Mouse (Mus musculus): Measurements from ENCODE around the gene Rps26. TPM values are rescaled to one million over a fixed set of nuclear protein-coding genes. Genes with fewer than 3 reads are reported as not detected.

The Rps26 gene
- total RNA-seq (2023; ENCODE audit: inconsistent age), result 1,201 to 1,335 TPM (median 1,220 TPM) in 4 replicates

GRCm38 (mm10) chr10:128626311-128627310 lies at the start of gene Rps26:
Rps26 (minus strand) TSS chr10:128626747.

GRCm38 (mm10) chr10:128673763-128674468 lies 47.4 kb upstream of the Rps26 start, which contains the start of gene Suox:
Suox (minus strand) TSS chr10:128674073.

GRCm38 (mm10) chr10:128645111-128646011 lies 18.8 kb upstream of the Rps26 start, which contains the start of gene Ikzf4:
Ikzf4 (minus strand) TSS chr10:128645991.

DNA sequence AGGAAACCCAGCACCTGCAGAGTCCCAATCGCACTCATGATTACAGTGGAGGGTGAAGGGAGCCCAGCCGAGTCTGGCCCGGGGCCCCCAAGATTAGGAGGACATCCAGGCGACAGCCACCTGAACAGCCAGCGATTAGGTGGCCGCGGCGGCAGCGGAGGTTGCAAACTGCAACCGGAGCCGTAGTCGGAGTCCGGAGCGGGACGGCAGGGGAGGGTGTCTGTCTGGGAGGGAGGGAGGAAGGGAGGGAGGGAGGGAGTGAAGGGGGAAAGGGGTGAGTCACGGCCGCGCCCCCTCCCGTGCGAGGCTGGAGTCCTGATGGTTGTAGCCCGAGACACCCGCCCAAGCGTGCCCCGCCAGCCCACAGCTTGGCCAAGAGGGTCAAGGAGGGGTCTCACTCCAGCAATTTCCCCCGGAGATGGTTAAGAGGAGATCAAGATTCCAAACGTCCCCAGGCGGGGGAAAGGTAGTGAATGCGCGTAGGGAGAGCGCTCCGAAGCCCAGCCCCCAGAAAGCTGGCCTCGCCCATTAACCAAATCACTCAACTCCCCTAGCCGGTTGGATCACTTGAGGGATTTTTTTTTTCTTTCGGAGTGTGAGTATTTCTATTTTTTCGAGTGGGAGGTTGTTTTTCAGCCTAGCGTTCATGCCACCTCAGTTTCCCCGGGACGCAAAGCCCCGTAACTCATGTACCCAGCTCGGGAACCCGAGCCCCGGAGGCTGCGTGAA lies 36.9 kb downstream of the Rps26 start, which contains the start of gene Erbb3:
TSS of gene Erbb3 (minus strand) at position 189 of the 729 bp plus-strand sequence.

Other genes with a start within 250 kb of the Rps26 start
- 66.2 to 68.1 TPM (median 67.1 TPM) in 4 replicates for gene Ankrd52, start 249.6 kb downstream of the Rps26 start, total RNA-seq (2023; ENCODE audit: inconsistent age)
- 0.83 TPM in 1 of 4 replicates, not detected in the others for gene Slc39a5, start 225.5 kb downstream of the Rps26 start, total RNA-seq (2023; ENCODE audit: inconsistent age)
- 49.3 to 60.3 TPM (median 54.7 TPM) in 4 replicates for gene Nabp2, start 215.3 kb downstream of the Rps26 start, total RNA-seq (2023; ENCODE audit: inconsistent age)
- 58.7 to 71.1 TPM (median 64.1 TPM) in 4 replicates for gene Rnf41, start 215.1 kb downstream of the Rps26 start, total RNA-seq (2023; ENCODE audit: inconsistent age)
- 149 to 158 TPM (median 152 TPM) in 4 replicates for gene Smarcc2, start 167.5 kb downstream of the Rps26 start, total RNA-seq (2023; ENCODE audit: inconsistent age)
- 518 to 597 TPM (median 546 TPM) in 4 replicates for gene Myl6, start 132.6 kb downstream of the Rps26 start, total RNA-seq (2023; ENCODE audit: inconsistent age)
- gene Myl6b, start 128.1 kb downstream of the Rps26 start, total RNA-seq (2023; ENCODE audit: inconsistent age), result 0.67 to 0.69 TPM in 2 of 4 replicates, not detected in the others
- gene Esyt1, start 100.9 kb downstream of the Rps26 start, total RNA-seq (2023; ENCODE audit: inconsistent age), result 238 to 249 TPM (median 246 TPM) in 4 replicates
- 80.4 to 85.9 TPM (median 83.5 TPM) in 4 replicates for gene Zc3h10, start 79.0 kb downstream of the Rps26 start, total RNA-seq (2023; ENCODE audit: inconsistent age)
- 3,879 to 4,089 TPM (median 3,915 TPM) in 4 replicates for gene Rpl41, start 77.4 kb downstream of the Rps26 start, total RNA-seq (2023; ENCODE audit: inconsistent age)
- 78.9 to 84.1 TPM (median 82.9 TPM) in 4 replicates for gene Pa2g4, start 60.8 kb downstream of the Rps26 start, total RNA-seq (2023; ENCODE audit: inconsistent age)
- 1.1 to 1.3 TPM (median 1.1 TPM) in 4 replicates for gene Erbb3, start 37.1 kb downstream of the Rps26 start, total RNA-seq (2023; ENCODE audit: inconsistent age)
- 0.15 TPM in 1 of 4 replicates, not detected in the others for gene Ikzf4, start 19.2 kb upstream of the Rps26 start, total RNA-seq (2023; ENCODE audit: inconsistent age)
- gene Suox, start 47.3 kb upstream of the Rps26 start, total RNA-seq (2023; ENCODE audit: inconsistent age), result 7.2 to 8.1 TPM (median 7.7 TPM) in 4 replicates
- gene Rab5b, start 69.5 kb upstream of the Rps26 start, total RNA-seq (2023; ENCODE audit: inconsistent age), result 61.7 to 64.7 TPM (median 62.8 TPM) in 4 replicates
- 0.54 to 0.83 TPM (median 0.67 TPM) in 4 replicates for gene Pmel, start 77.4 kb upstream of the Rps26 start, total RNA-seq (2023; ENCODE audit: inconsistent age)
- 44.0 to 57.4 TPM (median 48.5 TPM) in 4 replicates for gene Cdk2, start 78.3 kb upstream of the Rps26 start, total RNA-seq (2023; ENCODE audit: inconsistent age)
- 175 to 191 TPM (median 178 TPM) in 4 replicates for gene Dgka, start 118.1 kb upstream of the Rps26 start, total RNA-seq (2023; ENCODE audit: inconsistent age)
- gene Pym1, start 121.1 kb upstream of the Rps26 start, total RNA-seq (2023; ENCODE audit: inconsistent age), result 43.4 to 50.0 TPM (median 45.3 TPM) in 4 replicates
- gene Mmp19, start 164.2 kb upstream of the Rps26 start, total RNA-seq (2023; ENCODE audit: inconsistent age), result 0.22 to 0.45 TPM in 2 of 4 replicates, not detected in the others
- gene Dnajc14, start 177.3 kb upstream of the Rps26 start, total RNA-seq (2023; ENCODE audit: inconsistent age), result 65.7 to 75.8 TPM (median 70.4 TPM) in 4 replicates
- 12.1 to 19.1 TPM (median 15.0 TPM) in 4 replicates for gene Tmem198b, start 177.6 kb upstream of the Rps26 start, total RNA-seq (2023; ENCODE audit: inconsistent age)
- 52.3 to 61.0 TPM (median 54.7 TPM) in 4 replicates for gene Sarnp, start 190.6 kb upstream of the Rps26 start, total RNA-seq (2023; ENCODE audit: inconsistent age)
- 22.4 to 30.5 TPM (median 24.3 TPM) in 4 replicates for gene Ormdl2, start 194.9 kb upstream of the Rps26 start, total RNA-seq (2023; ENCODE audit: inconsistent age)